Mouse (Mus musculus) brain, embryonic 14.5 days (tissue): ENCODE data around the gene Krt76. TPM values are rescaled to one million over a fixed set of nuclear protein-coding genes. Genes with fewer than 3 reads are reported as not detected.

Experiments used
- DNase-seq: peaks from one replicate; pipeline ENCODE4 v3.0.0-alpha.2; 2011; ENCODE audit warnings: low read depth
- CTCF ChIP-seq: fragments of 200-500 bp; IDR thresholded peaks from 2 replicates; pipeline ENCODE4 v1.5.1; 2012; ENCODE audit warnings: inconsistent platforms, mild to moderate bottlenecking, moderate library complexity, borderline replicate concordance; ENCODE audit not compliant: insufficient read depth, insufficient read length; ENCODE audit errors: extremely low read depth
- POLR2A ChIP-seq: fragments of 200-500 bp; IDR thresholded peaks from 2 replicates; pipeline ENCODE4 v1.6.1; 2012; ENCODE audit warnings: mild to moderate bottlenecking, inconsistent platforms, borderline replicate concordance; ENCODE audit not compliant: poor library complexity, insufficient read depth, insufficient read length, severe bottlenecking; ENCODE audit errors: extremely low read depth
- polyA plus RNA-seq: library from polyadenylated mRNA; depleted of rRNA; stranded (reverse); fragments of >200 nt; gene quantifications from 2 replicates; pipeline ENCODE4 v1.2.3, GENCODE M21; 2012; rRNA removed

The Krt76 gene
- polyA plus RNA-seq, 1 experiment: not detected

DNA sequence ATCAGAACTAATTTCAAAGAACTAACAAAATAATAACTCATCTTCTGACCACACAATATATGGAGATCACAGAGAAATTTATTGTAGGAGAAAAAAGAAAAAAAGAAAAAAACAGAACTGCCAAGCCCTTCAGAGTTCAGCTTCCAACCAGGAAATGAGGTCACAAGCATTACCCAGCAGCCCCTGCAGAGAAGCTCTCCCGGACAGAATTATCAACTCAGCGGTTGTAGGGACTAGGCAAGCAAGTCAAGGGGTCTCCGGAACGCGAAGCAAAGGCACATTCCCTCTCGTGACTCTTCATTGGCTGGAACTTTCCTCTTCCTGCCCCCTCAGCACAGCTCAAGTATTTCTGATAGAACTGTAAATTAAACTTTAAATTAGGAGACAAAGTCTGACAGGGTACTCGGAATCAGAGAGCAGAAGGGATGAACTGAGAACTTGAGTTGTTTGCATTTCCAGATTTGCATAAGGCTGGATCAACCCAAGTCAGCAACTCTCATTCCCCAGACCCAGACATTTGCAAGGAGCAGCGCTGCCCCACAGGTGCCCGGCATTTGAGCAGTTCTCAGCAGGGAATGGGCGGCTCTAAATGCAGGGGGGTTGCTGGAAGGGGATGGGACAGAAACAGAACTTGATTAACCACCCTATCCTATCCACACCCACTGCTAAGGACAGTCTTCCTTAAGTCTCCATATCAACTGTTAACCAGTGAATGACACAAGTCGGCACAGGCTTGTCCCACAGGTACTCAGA is 33.9 kb downstream of the Krt76 start:
- DNase-seq: no peak

GRCm38 (mm10) chr15:101856696-101857095 is 36.0 kb downstream of the Krt76 start:
- no peak for TF ChIP-seq CTCF
- TF ChIP-seq POLR2A: no peak
- no peak for DNase-seq

More for the DNA sequence above, 33.9 kb downstream of the Krt76 start:
- TF ChIP-seq POLR2A (no peak), CTCF (no peak)

DNA sequence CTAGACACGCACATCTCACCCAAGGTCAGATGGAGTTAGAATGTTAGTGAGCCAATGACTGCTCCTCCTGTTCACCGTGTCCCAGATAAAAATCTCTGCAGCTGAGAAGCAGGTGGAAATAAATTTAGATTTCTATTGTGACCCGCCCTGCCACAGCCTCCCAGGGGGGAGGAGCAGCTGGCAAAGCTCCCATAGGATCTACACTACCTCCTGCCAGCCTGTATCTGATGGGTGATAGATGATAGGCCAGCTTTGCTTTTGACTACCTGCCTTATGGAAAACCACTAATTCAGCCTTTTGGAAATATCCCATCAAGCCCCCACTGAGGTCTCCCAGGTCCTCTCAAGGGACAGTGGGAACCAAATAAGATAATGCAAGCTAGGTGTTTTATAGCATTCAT is 37.0 kb downstream of the Krt76 start:
- no peak for DNase-seq
- TF ChIP-seq CTCF (no peak), POLR2A (no peak)

GRCm38 (mm10) chr15:101854294-101854693 is 38.4 kb downstream of the Krt76 start:
- TF ChIP-seq POLR2A (no peak), CTCF (no peak)

GRCm38 (mm10) chr15:101852571-101852970 is 40.1 kb downstream of the Krt76 start:
- DNase-seq: peak; percentile 49

More at GRCm38 (mm10) chr15:101854294-101854693, 38.4 kb downstream of the Krt76 start:
- DNase-seq: no peak

DNA sequence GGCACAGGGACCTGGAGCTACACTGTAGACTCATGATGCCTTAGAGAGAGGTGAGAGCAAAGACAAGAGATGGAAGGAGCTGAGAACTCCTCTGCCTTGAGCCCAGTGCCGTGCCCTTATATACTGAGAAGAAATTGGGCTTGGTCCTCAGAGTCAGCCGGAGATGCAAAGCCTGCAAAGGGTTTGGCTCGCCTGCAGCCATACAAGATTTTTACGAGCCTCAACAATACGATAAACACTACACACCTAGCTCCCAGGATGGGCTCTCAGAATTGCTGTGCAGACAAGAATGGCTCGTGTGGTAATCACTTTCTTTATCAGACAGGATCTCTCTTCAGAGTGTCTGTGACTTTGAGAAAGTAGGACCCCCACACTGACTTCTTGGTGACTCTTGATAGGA is 42.0 kb downstream of the Krt76 start, which contains the start of gene Krt1:
Gene Krt1, minus strand, starts transcription at position 101 of the 400 bp plus-strand sequence.
- no peak for TF ChIP-seq CTCF
- TF ChIP-seq POLR2A: no peak

More at GRCm38 (mm10) chr15:101852571-101852970, 40.1 kb downstream of the Krt76 start:
- TF ChIP-seq POLR2A (no peak), CTCF (no peak)

GRCm38 (mm10) chr15:101845971-101846403 is 46.7 kb downstream of the Krt76 start:
- peak; percentile 57 for TF ChIP-seq POLR2A
- TF ChIP-seq CTCF: no peak

More for the DNA sequence above, 42.0 kb downstream of the Krt76 start, which contains the start of gene Krt1:
- no peak for DNase-seq

GRCm38 (mm10) chr15:101843192-101843591 is 49.5 kb downstream of the Krt76 start:
- no peak for DNase-seq
- TF ChIP-seq CTCF: no peak
- no peak for TF ChIP-seq POLR2A

More at GRCm38 (mm10) chr15:101845971-101846403, 46.7 kb downstream of the Krt76 start:
- DNase-seq: peak; percentile 77

- no peak for DNase-seq
- TF ChIP-seq CTCF (peak; percentile 14; the same call in 1 of the 2 replicates), POLR2A (no peak)
These were observed 57.9 kb downstream of the Krt76 start for GRCm38 (mm10) chr15:101834784-101835328.

Other genes with a start within 250 kb of the Krt76 start
- gene Gm5478, start 245.5 kb downstream of the Krt76 start, polyA plus RNA-seq: not detected in 2 replicates
- not detected in 2 replicates for gene Krt6b, start 212.6 kb downstream of the Krt76 start, polyA plus RNA-seq
- gene Krt6a, start 198.6 kb downstream of the Krt76 start, polyA plus RNA-seq: 0.29 and 0.57 TPM in 2 replicates
- 33.7 and 53.0 TPM in 2 replicates for gene Krt5, start 180.0 kb downstream of the Krt76 start, polyA plus RNA-seq
- gene Krt71, start 149.8 kb downstream of the Krt76 start, polyA plus RNA-seq: 0.09 and 0.18 TPM in 2 replicates
- 0.04 and 0.08 TPM in 2 replicates for gene Krt72, start 106.5 kb downstream of the Krt76 start, polyA plus RNA-seq
- gene Krt73, start 90.6 kb downstream of the Krt76 start, polyA plus RNA-seq: 0.78 and 0.98 TPM in 2 replicates
- gene Krt2, start 74.8 kb downstream of the Krt76 start, polyA plus RNA-seq: not detected in 2 replicates
- gene Krt1, start 42.1 kb downstream of the Krt76 start, polyA plus RNA-seq: 14.9 and 19.4 TPM in 2 replicates
- 0.53 and 2.3 TPM in 2 replicates for gene Krt77, start 23.2 kb downstream of the Krt76 start, polyA plus RNA-seq
- 2.3 and 2.6 TPM in 2 replicates for gene Krt4, start 31.8 kb upstream of the Krt76 start, polyA plus RNA-seq
- gene Krt79, start 47.4 kb upstream of the Krt76 start, polyA plus RNA-seq: 0.10 and 0.23 TPM in 2 replicates
- 0.03 TPM in 1 of 2 replicates, not detected in the other for gene Krt78, start 61.4 kb upstream of the Krt76 start, polyA plus RNA-seq
- gene Krt8, start 111.6 kb upstream of the Krt76 start, polyA plus RNA-seq: 2.0 and 3.7 TPM in 2 replicates
- 1.9 and 3.9 TPM in 2 replicates for gene Krt18, start 135.3 kb upstream of the Krt76 start, polyA plus RNA-seq
- 123 and 173 TPM in 2 replicates for gene Eif4b, start 180.9 kb upstream of the Krt76 start, polyA plus RNA-seq
- gene Tns2, start 207.5 kb upstream of the Krt76 start, polyA plus RNA-seq: 10.2 and 18.8 TPM in 2 replicates
- 63.8 and 64.6 TPM in 2 replicates for gene Spryd3, start 243.3 kb upstream of the Krt76 start, polyA plus RNA-seq